18 mouse cellular contexts compared by ENCODE assay signal in the genomic region with DNA sequence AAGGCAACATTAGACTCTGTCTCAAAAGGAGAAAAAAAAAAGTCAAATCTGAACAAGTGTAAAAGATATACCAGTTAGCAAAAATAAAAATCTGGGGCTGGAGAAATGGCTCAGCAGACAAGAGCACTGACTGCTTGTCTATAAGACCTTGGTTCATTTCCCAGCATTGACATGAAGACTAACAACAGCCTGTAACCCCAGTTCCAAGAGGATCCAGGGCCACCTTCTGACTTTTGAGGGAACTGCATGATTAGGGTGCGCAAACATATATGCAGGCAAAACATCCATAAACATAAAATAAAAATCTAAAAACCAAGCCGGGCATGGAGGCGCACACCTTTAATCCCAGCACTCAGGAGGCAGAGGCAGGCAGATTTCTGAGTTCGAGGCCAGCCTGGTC. TPM values are rescaled to one million over a fixed set of nuclear protein-coding genes. Genes with fewer than 3 reads are reported as not detected.
A peak's percentile ranks its signal among the peaks of the same experiment; 100 is the strongest.
DNase-seq lines count a peak whose midpoint lies in the region; ATAC-seq and TF ChIP-seq lines count a peak whose summit lies in the region.
"Had no signal": no experiment of that assay in that cellular context is flagged by ENCODE, and none has a peak within 500 bp of the region (broad histone marks: within the 10 kb centered on the region; RNA-seq: fewer than 3 reads in every experiment).

No protein-coding gene starts in this region.

- no peak overlapping the region for H3K4me3 ChIP-seq in heart, postnatal 0 days (ENCODE audit: low read depth, low read length)
- H3K4me3 ChIP-seq in liver, postnatal 0 days (ENCODE audit: low read depth, low read length), result no peak overlapping the region
- H3K4me3 ChIP-seq: embryonic facial prominence, embryonic 15.5 days; forebrain, embryonic 13.5 days; heart, embryonic 10.5 days had no signal

- H3K9ac ChIP-seq in heart, postnatal 0 days (replicated peaks; ENCODE audit: low read depth, low read length), result no peak overlapping the region
- H3K9ac ChIP-seq in liver, postnatal 0 days (replicated peaks), result no peak overlapping the region
- H3K9ac ChIP-seq: embryonic facial prominence, embryonic 15.5 days; forebrain, embryonic 13.5 days had no signal

- peak; percentile 16 for TF ChIP-seq CTCF in heart, postnatal 0 days (IDR thresholded peaks at IDR 0.05; ENCODE audit: low read depth)
- peak; percentile 55 for TF ChIP-seq CTCF in liver, postnatal 0 days (IDR thresholded peaks at IDR 0.05; ENCODE audit: low read depth)

- TF ChIP-seq EP300 in heart, postnatal 0 days (IDR thresholded peaks at IDR 0.05; ENCODE audit: low read depth), result no peak
- TF ChIP-seq EP300 in liver, postnatal 0 days (IDR thresholded peaks at IDR 0.05; ENCODE audit: low read depth), result no peak

- H3K4me2 ChIP-seq in heart, postnatal 0 days (ENCODE audit: low read depth, low read length), result no peak overlapping the region
- H3K4me2 ChIP-seq in liver, postnatal 0 days (ENCODE audit: low read depth, low read length), result no peak overlapping the region
- H3K4me2 ChIP-seq: embryonic facial prominence, embryonic 15.5 days; forebrain, embryonic 13.5 days had no signal

- H3K36me3 ChIP-seq in heart, postnatal 0 days (replicated peaks; ENCODE audit: control insufficient read depth, insufficient read depth, low read length), result no peaks in the 10 kb centered on the region
- no peaks in the 10 kb centered on the region for H3K36me3 ChIP-seq in liver, postnatal 0 days (replicated peaks; ENCODE audit: insufficient read depth, low read length)

- no peaks in the 10 kb centered on the region for H3K27me3 ChIP-seq in heart, postnatal 0 days (ENCODE audit: control insufficient read depth, insufficient read depth, low read length)
- no peaks in the 10 kb centered on the region for H3K27me3 ChIP-seq in liver, postnatal 0 days (ENCODE audit: insufficient read depth, low read length)
- H3K27me3 ChIP-seq: embryonic facial prominence, embryonic 15.5 days had no signal

- peaks cover 13% of the 10 kb centered on the region for H3K4me1 ChIP-seq in heart, postnatal 0 days (ENCODE audit: control insufficient read depth, insufficient read depth)
- H3K4me1 ChIP-seq in liver, postnatal 0 days (ENCODE audit: insufficient read depth), result peaks cover 14% of the 10 kb centered on the region

- no peaks in the 10 kb centered on the region for H3K9me3 ChIP-seq in heart, postnatal 0 days (replicated peaks; ENCODE audit: control insufficient read depth, low read length)
- no peaks in the 10 kb centered on the region for H3K9me3 ChIP-seq in liver, postnatal 0 days (ENCODE audit: low read length)
- H3K9me3 ChIP-seq: embryonic facial prominence, embryonic 15.5 days; forebrain, embryonic 13.5 days; heart, embryonic 10.5 days had no signal

- no peak for DNase-seq in heart, postnatal 0 days (ENCODE audit: low spot score)
- no peak for DNase-seq in heart, adult 8-10 months (ENCODE audit: low spot score)
- DNase-seq in liver, postnatal 0 days, result no peak
- DNase-seq in liver (no peak), R1 (ENCODE audit: low read depth, low spot score) (peak; percentile 38)
- peak; percentile 22 for DNase-seq in CD4-positive helper T cell, adult 2 months (ENCODE audit: low read depth, low spot score)
- no peak for DNase-seq in urinary bladder, adult 2 months (ENCODE audit: low spot score)
- DNase-seq in adrenal gland, postnatal 10 days, result no peak
- DNase-seq: cerebellum, adult 11 months; heart, postnatal 4 days; kidney, postnatal 4 days; midbrain, embryonic 14.5 days had no signal

- 87% methylated on average over 4 of the region's 4 CpGs for whole genome bisulfite sequencing in heart, postnatal 0 days
- WGBS in liver, postnatal 0 days (ENCODE audit: insufficient replicate concordance), result 81% methylated on average over 4 of the region's 4 CpGs

- no peak overlapping the region for H3K27ac ChIP-seq in heart, postnatal 0 days (ENCODE audit: low read depth)
- no peak overlapping the region for H3K27ac ChIP-seq in liver, postnatal 0 days (ENCODE audit: low read depth)
- H3K27ac ChIP-seq: embryonic facial prominence, embryonic 15.5 days; forebrain, embryonic 13.5 days; heart, embryonic 10.5 days had no signal

- ATAC-seq in heart, postnatal 0 days (ENCODE audit: insufficient read depth, low read depth), result no peak
- ATAC-seq in liver, postnatal 0 days, result no peak
- ATAC-seq: forebrain, embryonic 13.5 days had no signal

RNA-seq across cellular contexts. Expression of a gene that starts 0.6 kb away (rescaled TPM):
- total RNA-seq in heart, postnatal 0 days (2014; rRNA removed; ENCODE audit: low replicate concordance), result not detected in 2 replicates
- 0.20 and 0.21 TPM in 2 replicates for polyA plus RNA-seq in heart, postnatal 0 days (2015; fragmentation: Nextera tagmentation; extraction: Ambion mirVana)
- not detected for total RNA-seq in heart, adult 8-10 months (2022)
- not detected in 2 replicates for polyA plus RNA-seq in liver, postnatal 0 days (2015; fragmentation: Nextera tagmentation; extraction: Ambion mirVana)
- polyA plus RNA-seq in urinary bladder, adult 2 months (2012; rRNA removed), result 0.06 and 0.07 TPM in 2 replicates
- total RNA-seq in adrenal gland, postnatal 10 days (2021), result not detected
- total RNA-seq: heart, postnatal 4 days; left cerebral cortex, adult 18-20 months had no signal
- polyA plus RNA-seq: embryonic facial prominence, embryonic 15.5 days; forebrain, embryonic 13.5 days; heart, embryonic 10.5 days; inflammation-experienced regulatory T-cells, adult 6 months; midbrain, embryonic 14.5 days had no signal

RNA-seq across cellular contexts. Expression of a gene that starts 5.3 kb away (rescaled TPM):
- total RNA-seq in heart, postnatal 0 days (2014; rRNA removed; ENCODE audit: low replicate concordance), result 25.8 and 35.4 TPM in 2 replicates
- polyA plus RNA-seq in heart, postnatal 0 days (2015; fragmentation: Nextera tagmentation; extraction: Ambion mirVana), result 10.9 TPM in 2 replicates
- total RNA-seq in heart, adult 8-10 months (2022), result 10 to 100 TPM; 11.0 to 12.4 (median 11.2) TPM
- 13.0 and 14.7 TPM in 2 replicates for polyA plus RNA-seq in liver, postnatal 0 days (2015; fragmentation: Nextera tagmentation; extraction: Ambion mirVana)
- polyA plus RNA-seq in urinary bladder, adult 2 months (2012; rRNA removed), result 10.5 and 11.8 TPM in 2 replicates
- 10 to 100 TPM; 13.1 to 16.2 TPM for total RNA-seq in adrenal gland, postnatal 10 days (2021)

RNA-seq across cellular contexts. Expression of a gene that starts 15.3 kb away (rescaled TPM):
- 8.5 and 9.8 TPM in 2 replicates for total RNA-seq in heart, postnatal 0 days (2014; rRNA removed; ENCODE audit: low replicate concordance)
- polyA plus RNA-seq in heart, postnatal 0 days (2015; fragmentation: Nextera tagmentation; extraction: Ambion mirVana), result 8.6 and 9.0 TPM in 2 replicates
- 10 to 100 TPM in 1 of 4 experiments, 1 to 10 TPM in 3; 8.5 to 10.9 (median 8.7) TPM for total RNA-seq in heart, adult 8-10 months (2022)
- polyA plus RNA-seq in liver, postnatal 0 days (2015; fragmentation: Nextera tagmentation; extraction: Ambion mirVana), result 8.2 and 9.5 TPM in 2 replicates
- polyA plus RNA-seq in urinary bladder, adult 2 months (2012; rRNA removed), result 16.6 and 19.3 TPM in 2 replicates
- total RNA-seq in adrenal gland, postnatal 10 days (2021), result 10 to 100 TPM; 13.5 to 15.2 TPM

RNA-seq across cellular contexts. Expression of a gene that starts 27.2 kb away (rescaled TPM):
- not detected in 2 replicates for total RNA-seq in heart, postnatal 0 days (2014; rRNA removed; ENCODE audit: low replicate concordance)
- polyA plus RNA-seq in heart, postnatal 0 days (2015; fragmentation: Nextera tagmentation; extraction: Ambion mirVana), result not detected in 2 replicates
- not detected for total RNA-seq in heart, adult 8-10 months (2022)
- polyA plus RNA-seq in liver, postnatal 0 days (2015; fragmentation: Nextera tagmentation; extraction: Ambion mirVana), result not detected in 2 replicates
- polyA plus RNA-seq in urinary bladder, adult 2 months (2012; rRNA removed), result 0.12 and 0.17 TPM in 2 replicates
- total RNA-seq in adrenal gland, postnatal 10 days (2021), result not detected
- total RNA-seq: heart, postnatal 4 days; left cerebral cortex, adult 18-20 months had no signal
- polyA plus RNA-seq: embryonic facial prominence, embryonic 15.5 days; forebrain, embryonic 13.5 days; heart, embryonic 10.5 days; inflammation-experienced regulatory T-cells, adult 6 months; midbrain, embryonic 14.5 days; stomach, embryonic 14.5 days had no signal

RNA-seq across cellular contexts. Expression of a gene that starts 40.5 kb away (rescaled TPM):
- 36.7 and 40.7 TPM in 2 replicates for total RNA-seq in heart, postnatal 0 days (2014; rRNA removed; ENCODE audit: low replicate concordance)
- polyA plus RNA-seq in heart, postnatal 0 days (2015; fragmentation: Nextera tagmentation; extraction: Ambion mirVana), result 32.8 and 34.9 TPM in 2 replicates
- 10 to 100 TPM; 39.9 to 50.4 (median 43.5) TPM for total RNA-seq in heart, adult 8-10 months (2022)
- 5.1 and 5.2 TPM in 2 replicates for polyA plus RNA-seq in liver, postnatal 0 days (2015; fragmentation: Nextera tagmentation; extraction: Ambion mirVana)
- polyA plus RNA-seq in urinary bladder, adult 2 months (2012; rRNA removed), result 64.3 and 69.6 TPM in 2 replicates
- 10 to 100 TPM; 30.5 to 33.7 TPM for total RNA-seq in adrenal gland, postnatal 10 days (2021)

Comparison
In these comparisons a context has a peak if more than half of its experiments do, and no peak if none do; other contexts are left out.
1. DNase-seq: peak in CD4-positive helper T cell, adult 2 months (single experiment) and R1 (single experiment); none in heart, postnatal 0 days (single experiment), heart, adult 8-10 months (single experiment), liver, postnatal 0 days (single experiment), liver (single experiment), urinary bladder, adult 2 months (single experiment) and adrenal gland, postnatal 10 days (single experiment).